ENCODE assay signal across 8 mouse cellular contexts in the genomic region with DNA sequence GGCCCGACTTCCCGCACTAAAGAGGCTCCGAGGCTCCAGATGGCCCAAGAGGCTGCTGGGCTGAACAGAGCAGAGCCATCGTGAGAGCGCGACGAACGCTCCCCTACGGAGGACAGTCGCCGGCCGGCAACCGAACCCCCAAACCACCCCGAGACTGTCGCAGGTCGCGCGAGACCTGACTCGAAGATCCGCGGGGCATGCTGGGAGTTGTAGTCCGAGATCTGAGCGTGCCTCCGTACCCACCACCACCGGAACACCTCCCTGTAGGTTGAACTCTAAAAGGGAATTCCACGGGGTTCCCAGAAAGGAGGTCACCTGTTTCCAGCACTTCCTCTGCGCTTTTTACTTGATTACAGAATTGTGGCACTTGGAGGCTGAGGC. TPM values are rescaled to one million over a fixed set of nuclear protein-coding genes. Genes with fewer than 3 reads are reported as not detected.
DNase-seq lines count a peak whose midpoint lies in the region; ATAC-seq and TF ChIP-seq lines count a peak whose summit lies in the region.

TSS of gene 4833439L19Rik (minus strand) at position 235 of the 381 bp plus-strand sequence.

- no peaks in the 10 kb centered on the region for H3K27me3 ChIP-seq in hindbrain, postnatal 0 days (ENCODE audit: insufficient read depth, low read length)

- WGBS in hindbrain, postnatal 0 days: under 1% methylated on average over 25 of the region's 27 CpGs

- intact Hi-C loops in gastrocnemius, adult 2 months (cut with DNase I): loop anchor here (5.0 kb wide), 1 partner anchor 98 kb away; the partner anchor contains the start of gene Thoc3
- intact Hi-C loops in left cerebral cortex, adult 2 months (cut with DNase I): loop anchor here (1.0 to 5.0 kb wide), 2 partner anchors 9 to 98 kb away; partner anchors contain the start of gene Thoc3

- H3K36me3 ChIP-seq in hindbrain, postnatal 0 days (ENCODE audit: insufficient read depth, low read length): peaks cover 27% of the 10 kb centered on the region

- H3K27ac ChIP-seq in gastrocnemius, adult 2 months: peak within 1 kb of the TSS; percentile 98
- peak within 1 kb of the TSS; percentile 89 for H3K27ac ChIP-seq in hindbrain, postnatal 0 days
- peak within 1 kb of the TSS; percentile 90 for H3K27ac ChIP-seq in left cerebral cortex, adult 2 months

- H3K9ac ChIP-seq in hindbrain, postnatal 0 days (replicated peaks; ENCODE audit: low read length): peak within 1 kb of the TSS; percentile 96

- ATAC-seq in hindbrain, postnatal 0 days: peak; percentile 98
- peak; percentile 99 for ATAC-seq in megakaryocyte, adult 5-6 weeks (ENCODE audit: poor library complexity, severe bottlenecking)

- TF ChIP-seq CTCF in gastrocnemius, adult 2 months (IDR thresholded peaks at IDR 0.05): no peak
- no peak for TF ChIP-seq CTCF in hindbrain, postnatal 0 days (IDR thresholded peaks at IDR 0.05; ENCODE audit: low read depth)
- TF ChIP-seq CTCF in left cerebral cortex, adult 2 months (IDR thresholded peaks at IDR 0.05): no peak

- peaks cover 5% of the 10 kb centered on the region; the same call in 1 of the 2 replicates for H3K4me1 ChIP-seq in hindbrain, postnatal 0 days (ENCODE audit: insufficient read depth, low read length)

- peak within 1 kb of the TSS; percentile 86 for H3K4me3 ChIP-seq in gastrocnemius, adult 2 months
- peak within 1 kb of the TSS; percentile 95 for H3K4me3 ChIP-seq in hindbrain, postnatal 0 days (ENCODE audit: low read length)
- peak within 1 kb of the TSS; percentile 90 for H3K4me3 ChIP-seq in left cerebral cortex, adult 2 months

- H3K4me2 ChIP-seq in hindbrain, postnatal 0 days (ENCODE audit: low read depth, low read length): peak within 1 kb of the TSS; percentile 79

- peak; percentile 83 for DNase-seq in WW6 (ENCODE audit: low read depth, low spot score)
- DNase-seq in cerebellum, postnatal 4 days (ENCODE audit: low spot score in 2 of 2): peak; percentile 89 to 93
- peak; percentile 97 for DNase-seq in gastrocnemius, adult 2 months
- peak; percentile 98 for DNase-seq in hindbrain, postnatal 0 days (ENCODE audit: low spot score)
- peak; percentile 93 to 95 for DNase-seq in left cerebral cortex, adult 2 months (ENCODE audit: extremely low spot score in 1 of 2, low spot score in 2 of 2)
- peak; percentile 96 to 97 for DNase-seq in right cerebral cortex, adult 2 months (ENCODE audit: low spot score in 2 of 2)
- DNase-seq in urinary bladder, postnatal 14 days (ENCODE audit: low spot score): peak; percentile 96

- H3K9me3 ChIP-seq in hindbrain, postnatal 0 days (ENCODE audit: low read length): no peaks in the 10 kb centered on the region

RNA-seq across cellular contexts. Expression of gene 4833439L19Rik, which starts in this region (rescaled TPM):
- total RNA-seq in gastrocnemius, adult 2 months (2021): 100 to 1,000 TPM; 192 to 200 TPM
- total RNA-seq in hindbrain, postnatal 0 days (2014; rRNA removed): 248 and 278 TPM in 2 replicates
- 221 and 231 TPM in 2 replicates for polyA plus RNA-seq in hindbrain, postnatal 0 days (2015; fragmentation: Nextera tagmentation; extraction: Ambion mirVana)
- 100 to 1,000 TPM; 134 to 143 TPM for total RNA-seq in left cerebral cortex, adult 2 months (2021)
- 70.1 and 71.1 TPM in 2 replicates for total RNA-seq in megakaryocyte, adult 5-6 weeks (2015)
- 43.9 and 48.8 TPM in 2 replicates for total RNA-seq in megakaryocyte, adult 5-6 weeks (2017)

Comparison
In these comparisons a context has a peak if more than half of its experiments do, and no peak if none do; other contexts are left out.
1. Peak in every context shown above with its lines: DNase-seq, ATAC-seq, H3K4me3 ChIP-seq and H3K27ac ChIP-seq.